Mouse (Mus musculus) liver, adult 2 months (tissue): Measurements from ENCODE around the gene Olfr1368. TPM values are rescaled to one million over a fixed set of nuclear protein-coding genes. Genes with fewer than 3 reads are reported as not detected.

Experiments used
- DNase-seq: peaks from one replicate; pipeline ENCODE4 v3.0.0-alpha.2; 2011; ENCODE audit warnings: low read depth, low spot score; ENCODE audit errors: extremely low read depth
- H3K27ac ChIP-seq: fragments of 200-500 bp; replicated peaks from 2 replicates; pipeline ENCODE4 v1.5.1; 2012; ENCODE audit warnings: low read depth, mild to moderate bottlenecking, control low read depth, inconsistent platforms, low read length; ENCODE audit not compliant: insufficient read depth
- H3K27me3 ChIP-seq: fragments of 200-500 bp; 2 replicates; pipeline ENCODE4 v1.6.1; 2012; ENCODE audit warnings: mild to moderate bottlenecking, moderate library complexity, low read length, inconsistent platforms; ENCODE audit not compliant: control insufficient read depth, insufficient read depth
- H3K36me3 ChIP-seq: fragments of 200-500 bp; 2 replicates; pipeline ENCODE4 v1.6.1; 2012; ENCODE audit warnings: low read length, inconsistent platforms; ENCODE audit not compliant: control insufficient read depth, insufficient read depth
- H3K4me1 ChIP-seq: fragments of 200-500 bp; 2 replicates; pipeline ENCODE4 v1.6.1; 2011; ENCODE audit warnings: low read length; ENCODE audit not compliant: control insufficient read depth, insufficient read depth
- H3K4me3 ChIP-seq: fragments of 200-500 bp; 2 replicates; pipeline ENCODE4 v1.5.1; 2011; ENCODE audit warnings: low read depth, mild to moderate bottlenecking, control low read depth, low read length, moderate library complexity; ENCODE audit not compliant: insufficient read depth
- H3K79me2 ChIP-seq: fragments of 200-500 bp; 2 replicates; pipeline ENCODE4 v1.6.1; 2012; ENCODE audit warnings: inconsistent platforms, mild to moderate bottlenecking, low read length, moderate library complexity; ENCODE audit not compliant: control insufficient read depth, insufficient read depth
- H3K9ac ChIP-seq: fragments of 200-500 bp; 2 replicates; pipeline ENCODE4 v1.6.1; 2012; ENCODE audit warnings: low read depth, mild to moderate bottlenecking, control low read depth, inconsistent platforms, low read length
- CTCF ChIP-seq: fragments of 200-500 bp; IDR thresholded peaks from 2 replicates; pipeline ENCODE4 v1.5.1; 2011; ENCODE audit warnings: low read depth, low read length, control low read depth
- POLR2A ChIP-seq: fragments of 200-500 bp; IDR thresholded peaks from 2 replicates; pipeline ENCODE4 v1.6.1; 2011; ENCODE audit warnings: low read length, control low read depth; ENCODE audit not compliant: insufficient read depth; ENCODE audit errors: extremely low read depth
- WGBS: fragments of 180-500 bp; shearing (Covaris S2); methylation state at CpG from one replicate; pipeline ENCODE4 v1.1.7; 2018; 5-methylcytosine and 5-hydroxymethylcytosine counted together
- polyA plus RNA-seq: library from polyadenylated mRNA; depleted of rRNA; stranded (reverse); fragments of >200 nt; gene quantifications from 2 replicates; pipeline ENCODE4 v1.2.3, GENCODE M21; 2012; rRNA removed
- total RNA-seq: library from RNA; depleted of rRNA; stranded (reverse); fragments of >200 nt; gene quantifications from 2 replicates; pipeline ENCODE4 v1.2.3, GENCODE M21; 2014; rRNA removed

The Olfr1368 gene
- total RNA-seq: not detected in 2 replicates
- not detected in 2 replicates for polyA plus RNA-seq

DNA sequence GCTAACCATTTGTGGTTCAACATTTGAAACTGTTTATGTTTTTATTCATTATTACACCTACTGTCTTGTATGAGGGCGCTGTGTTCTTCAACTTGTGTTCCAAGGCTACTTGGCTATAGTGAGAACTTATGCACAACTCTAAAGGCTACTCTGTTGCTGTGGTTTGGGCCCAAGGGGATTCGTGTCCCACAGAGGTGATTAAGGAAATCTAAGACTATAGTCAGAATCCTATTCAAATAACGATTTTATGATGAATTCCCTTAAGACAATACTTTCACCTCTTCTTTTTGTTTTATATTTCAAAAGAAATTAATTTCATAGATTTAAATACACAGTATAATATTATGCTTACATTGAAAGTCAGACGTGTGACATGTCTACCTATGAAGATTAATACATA, at the start of gene Olfr1368:
Olfr1368 (minus strand) TSS at position 101 of the 400 bp plus-strand sequence.
- no peaks in the 10 kb centered on the region for H3K79me2 ChIP-seq
- H3K36me3 ChIP-seq: no peaks in the 10 kb centered on the region
- DNase-seq: no peak
- WGBS: 68% methylated on average over 4 of the region's 4 CpGs
- no peak within 1 kb of the TSS for H3K27ac ChIP-seq
- no peak within 1 kb of the TSS for H3K9ac ChIP-seq
- H3K4me3 ChIP-seq: no peak within 1 kb of the TSS
- H3K27me3 ChIP-seq: 0 out of 2 replicates have a peak, but pooled peaks cover 2% of the 10 kb centered on the region
- TF ChIP-seq CTCF: no peak
- no peak for TF ChIP-seq POLR2A
- no peaks in the 10 kb centered on the region for H3K4me1 ChIP-seq

GRCm38 (mm10) chr13:21185521-21185920, 39.9 kb upstream of the Olfr1368 start:
- Histone ChIP-seq H3K27me3 (no peaks in the 10 kb centered on the region), H3K79me2 (peaks cover 5% of the 10 kb centered on the region; the same call in 1 of the 2 replicates), H3K36me3 (peaks cover 64% of the 10 kb centered on the region), H3K9ac (no peak overlapping the region), H3K4me1 (peaks cover 3% of the 10 kb centered on the region; the same call in 1 of the 2 replicates), H3K27ac (no peak overlapping the region), H3K4me3 (no peak overlapping the region)
- no peak for TF ChIP-seq CTCF
- DNase-seq: no peak
- WGBS: 73% methylated on average over 4 of the region's 4 CpGs

DNA sequence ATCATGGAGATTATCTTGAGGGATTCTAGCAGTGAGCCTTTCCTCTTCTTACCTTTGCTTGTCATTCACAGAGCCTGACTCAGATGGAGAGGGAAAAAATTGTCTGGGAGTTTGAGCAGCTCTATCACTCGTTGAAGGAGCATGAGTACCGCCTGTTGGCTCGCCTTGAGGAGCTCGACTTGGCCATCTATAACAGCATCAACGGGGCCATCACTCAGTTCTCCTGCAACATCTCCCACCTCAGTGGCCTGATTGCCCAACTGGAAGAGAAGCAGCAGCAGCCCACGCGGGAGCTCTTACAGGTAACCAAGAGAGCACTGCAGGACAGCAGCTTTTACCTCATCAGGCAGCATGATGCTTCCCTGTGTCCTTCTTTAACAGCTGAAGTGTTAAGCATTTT, 38.0 kb upstream of the Olfr1368 start:
- Histone ChIP-seq H3K36me3 (peaks cover 46% of the 10 kb centered on the region), H3K9ac (no peak overlapping the region), H3K79me2 (peaks cover 5% of the 10 kb centered on the region; the same call in 1 of the 2 replicates), H3K4me1 (peaks cover 3% of the 10 kb centered on the region), H3K27ac (no peak overlapping the region), H3K4me3 (no peak overlapping the region), H3K27me3 (no peaks in the 10 kb centered on the region)
- TF ChIP-seq POLR2A (no peak), CTCF (no peak)
- no peak for DNase-seq
- 94% methylated on average over 7 of the region's 7 CpGs for WGBS

DNA sequence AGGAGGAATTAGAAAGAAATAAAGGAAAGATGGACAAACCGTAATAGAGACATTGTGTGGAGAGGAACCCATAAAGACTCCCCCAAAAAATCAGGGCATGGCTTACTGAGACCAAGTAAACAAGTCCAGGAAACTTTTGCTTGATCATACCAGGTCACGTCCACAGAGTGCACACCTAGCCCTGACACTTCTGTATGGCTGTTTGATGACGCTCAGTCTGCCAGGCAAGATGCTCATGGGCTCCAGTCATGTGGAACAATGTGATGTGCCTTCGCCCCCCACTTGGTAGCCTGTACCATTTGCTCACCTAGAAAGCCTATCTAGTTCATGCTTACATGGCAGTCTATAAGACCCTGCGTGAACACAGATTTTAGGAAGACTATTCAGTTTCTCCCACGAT, 37.4 kb upstream of the Olfr1368 start:
- no peak overlapping the region for H3K27ac ChIP-seq
- no peak overlapping the region for H3K9ac ChIP-seq
- peaks cover 40% of the 10 kb centered on the region for H3K36me3 ChIP-seq
- peaks cover 5% of the 10 kb centered on the region; the same call in 1 of the 2 replicates for H3K79me2 ChIP-seq
- H3K27me3 ChIP-seq: no peaks in the 10 kb centered on the region
- TF ChIP-seq POLR2A (no peak), CTCF (no peak)
- WGBS: 95% methylated on average over 6 of the region's 6 CpGs
- H3K4me3 ChIP-seq: no peak overlapping the region
- DNase-seq: no peak
- H3K4me1 ChIP-seq: peaks cover 3% of the 10 kb centered on the region

- no peaks in the 10 kb centered on the region for H3K27me3 ChIP-seq
- DNase-seq: no peak
- H3K79me2 ChIP-seq: peaks cover 5% of the 10 kb centered on the region; the same call in 1 of the 2 replicates
- peaks cover 30% of the 10 kb centered on the region for H3K36me3 ChIP-seq
- TF ChIP-seq POLR2A (no peak), CTCF (no peak)
- 82% methylated on average over 7 of the region's 7 CpGs for WGBS
- no peak overlapping the region for H3K9ac ChIP-seq
- peaks cover 3% of the 10 kb centered on the region for H3K4me1 ChIP-seq
- H3K27ac ChIP-seq: no peak overlapping the region
- H3K4me3 ChIP-seq: no peak overlapping the region
These were observed 36.3 kb upstream of the Olfr1368 start for GRCm38 (mm10) chr13:21181996-21182395.
